Mouse (Mus musculus) cerebral cortex, adult 2 months (tissue): ENCODE results near the gene Gm3558.

ENCODE experiments used
- WGBS: fragments of 180-500 bp; shearing (Covaris S2); methylation state at CpG from one replicate; pipeline ENCODE4 v1.1.7; 2018; 5-methylcytosine and 5-hydroxymethylcytosine counted together

Gm3558 gene

GRCm38 (mm10) chr14:7568382-7568781 lies at the start of gene Gm3558:
Gene Gm3558 (minus strand): TSS chr14:7568566.
- WGBS: 0% methylated on average over 1 of the region's 34 CpGs

DNA sequence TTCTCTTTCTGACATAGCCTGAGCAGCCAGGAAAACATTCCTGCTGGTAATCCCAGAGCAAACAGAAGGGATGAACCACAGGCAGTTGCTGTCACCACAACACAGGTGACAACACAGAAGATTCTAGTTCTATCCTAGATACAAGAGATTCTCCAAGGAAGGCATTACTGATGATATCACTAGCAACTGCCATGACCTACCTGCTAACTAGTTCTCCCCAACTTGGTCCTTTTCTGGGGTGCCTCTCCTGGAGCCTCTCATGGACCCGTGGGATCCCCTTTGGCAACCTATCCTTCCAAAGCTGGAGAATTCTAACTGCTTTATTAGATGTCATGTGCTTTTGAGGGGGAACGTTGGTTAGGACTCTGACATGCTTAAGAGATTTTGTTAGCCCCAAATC lies 27.1 kb upstream of the Gm3558 start, which contains the start of gene Gm10338:
Gene Gm10338, minus strand, starts transcription at position 101 of the 400 bp plus-strand sequence.
- WGBS: no CpG with 5 or more reads among the region's 2 CpGs

DNA sequence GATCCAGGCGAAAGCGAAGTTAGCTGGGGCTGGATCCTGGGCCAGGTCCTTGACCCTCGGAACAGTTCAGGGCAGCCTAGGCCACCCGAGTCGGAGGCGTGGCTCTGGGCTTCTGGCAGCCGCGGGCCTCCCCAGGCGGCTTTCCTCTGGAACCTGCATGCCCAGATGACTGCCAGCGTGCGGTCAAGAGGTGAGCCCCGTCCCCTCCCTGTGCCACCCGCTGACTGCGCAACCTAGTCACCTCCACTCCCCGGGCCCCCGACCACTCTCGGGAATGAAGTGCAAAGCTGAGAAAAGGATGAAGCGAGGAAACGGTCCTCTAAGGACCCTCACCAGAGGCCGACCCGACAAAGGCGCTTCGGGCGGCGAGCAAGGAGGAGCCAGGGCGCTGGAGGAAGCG lies 476 bp downstream of the Gm3558 start:
- WGBS: under 1% methylated on average over 21 of the region's 27 CpGs

- 13% methylated on average over 8 of the region's 9 CpGs for WGBS
Observed at GRCm38 (mm10) chr14:7567266-7567665, 1.1 kb downstream of the Gm3558 start.
